Mouse (Mus musculus) liver, embryonic 11.5 days (tissue): ENCODE results near the gene Pparg. TPM values are rescaled to one million over a fixed set of nuclear protein-coding genes. Genes with fewer than 3 reads are reported as not detected.
A peak's percentile ranks its signal among the peaks of the same experiment; 100 is the strongest.

Experiments used
- ATAC-seq: fragments of 200-750 bp; cut with Nextera tagmentation; replicated peaks from 2 replicates; pipeline ENCODE4 v1.8.0; 2017; ENCODE audit warnings: moderate number of reproducible peaks, mild to moderate bottlenecking, moderate TSS enrichment, moderate library complexity; ENCODE audit not compliant: low FRiP score
- DNase-seq: peaks from one replicate; pipeline ENCODE4 v3.0.0-alpha.2; 2017; ENCODE audit warnings: low spot score
- H3K27ac ChIP-seq: fragments of 300-500 bp; sonication (generic); 2 replicates; pipeline ENCODE4 v1.5.1; 2014; ENCODE audit warnings: mild to moderate bottlenecking, low read depth, low read length, control low read depth
- H3K27me3 ChIP-seq: fragments of 300-500 bp; sonication (generic); replicated peaks from 2 replicates; pipeline ENCODE4 v1.6.1; 2014; ENCODE audit warnings: low read length, mixed read lengths; ENCODE audit not compliant: control insufficient read depth, insufficient read depth
- H3K36me3 ChIP-seq: fragments of 300-500 bp; sonication (generic); 2 replicates; pipeline ENCODE4 v1.6.1; 2014; ENCODE audit warnings: mild to moderate bottlenecking, low read length, moderate library complexity, mixed read lengths; ENCODE audit not compliant: control insufficient read depth, insufficient read depth
- H3K4me1 ChIP-seq: fragments of 300-500 bp; sonication (generic); replicated peaks from 2 replicates; pipeline ENCODE4 v1.6.1; 2014; ENCODE audit warnings: low read length, mixed read lengths; ENCODE audit not compliant: control insufficient read depth, insufficient read depth
- H3K4me2 ChIP-seq: fragments of 300-500 bp; sonication (generic); 2 replicates; pipeline ENCODE4 v1.6.1; 2014; ENCODE audit warnings: mild to moderate bottlenecking, control low read depth, moderate library complexity
- H3K4me3 ChIP-seq: fragments of 300-500 bp; sonication (generic); 2 replicates; pipeline ENCODE4 v1.5.1; 2014; ENCODE audit warnings: low read depth, low read length, control low read depth
- H3K9ac ChIP-seq: fragments of 300-500 bp; sonication (generic); 2 replicates; pipeline ENCODE4 v1.6.1; 2014; ENCODE audit warnings: low read depth, low read length, control low read depth
- H3K9me3 ChIP-seq: fragments of 300-500 bp; sonication (generic); 2 replicates; pipeline ENCODE4 v1.6.1; 2016; ENCODE audit warnings: low read length, inconsistent platforms, mixed read lengths; ENCODE audit not compliant: control insufficient read depth
- WGBS: fragments of 180-500 bp; shearing (Covaris S2); extraction: QIAGEN DNeasy Blood & Tissue Kit; methylation state at CpG from one replicate; pipeline ENCODE4 v1.1.7; 2014; 5-methylcytosine and 5-hydroxymethylcytosine counted together
- polyA plus RNA-seq: library from polyadenylated mRNA; unstranded; fragments of >200 nt; fragmentation: Nextera tagmentation; extraction: Ambion mirVana; gene quantifications from 2 replicates; pipeline ENCODE4 v1.2.1, GENCODE M21; 2014

The Pparg gene
- polyA plus RNA-seq, 1 experiment from 2014 or later = 1.2 TPM

DNA sequence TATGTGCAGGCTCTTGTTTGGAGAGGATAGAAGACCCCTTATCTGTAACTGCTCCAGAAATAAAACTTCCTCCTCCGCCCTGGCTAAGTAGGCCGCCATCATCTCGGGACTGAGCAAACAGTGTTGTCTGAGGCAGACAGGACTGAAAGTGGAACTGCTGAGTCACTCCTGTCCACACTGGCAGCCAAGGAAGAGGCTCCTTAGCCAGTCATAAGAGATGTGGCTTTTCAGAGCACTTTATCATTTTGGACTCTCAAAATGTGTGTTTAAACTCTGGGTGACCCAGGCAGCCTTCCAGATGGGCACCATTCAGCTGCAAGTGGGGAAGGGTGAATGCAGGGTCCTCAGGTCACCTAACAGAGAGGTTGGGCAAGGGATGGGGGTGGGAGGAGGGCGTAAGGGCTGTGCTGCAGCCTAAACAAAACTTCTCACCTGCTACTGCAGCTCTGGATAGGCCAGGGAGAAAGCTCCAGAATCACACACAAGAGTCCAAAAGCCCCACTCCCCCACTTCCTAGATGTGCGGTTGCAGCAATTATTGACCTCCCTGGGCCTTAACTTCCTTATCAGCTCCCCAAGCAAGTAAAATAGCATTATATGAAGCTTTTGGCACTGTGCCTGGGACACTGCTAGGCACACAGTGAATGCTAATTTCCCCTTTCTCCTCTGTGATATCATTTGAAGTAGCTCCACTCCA is 119.7 kb downstream of the Pparg start:
- ATAC-seq (peak; percentile 85), DNase-seq (no peak)
- H3K4me2 ChIP-seq = peak overlapping the region; percentile 17

GRCm38 (mm10) chr6:115481018-115481354 is 120.2 kb downstream of the Pparg start:
- no peak overlapping the region for H3K9ac ChIP-seq
- ATAC-seq = no peak
- no peak overlapping the region for H3K4me2 ChIP-seq
- 7% methylated on average over 1 of the region's 1 CpGs for WGBS
- no peak overlapping the region for H3K4me3 ChIP-seq
- no peaks in the 10 kb centered on the region for H3K36me3 ChIP-seq
- peaks cover 18% of the 10 kb centered on the region for H3K4me1 ChIP-seq
- H3K27me3 ChIP-seq = no peaks in the 10 kb centered on the region; the same call in 1 of the 2 replicates
- H3K27ac ChIP-seq = peak overlapping the region; percentile 67; the same call in 1 of the 2 replicates
- no peaks in the 10 kb centered on the region for H3K9me3 ChIP-seq
- DNase-seq = no peak

More for the DNA sequence above, 119.7 kb downstream of the Pparg start:
- Histone ChIP-seq H3K27me3 (no peaks in the 10 kb centered on the region; the same call in 1 of the 2 replicates), H3K27ac (peak overlapping the region; percentile 67), H3K36me3 (no peaks in the 10 kb centered on the region), H3K4me3 (no peak overlapping the region), H3K9me3 (no peaks in the 10 kb centered on the region), H3K9ac (no peak overlapping the region), H3K4me1 (peaks cover 18% of the 10 kb centered on the region)
- 11% methylated on average over 5 of the region's 5 CpGs for WGBS

GRCm38 (mm10) chr6:115481603-115482002 is 120.9 kb downstream of the Pparg start:
- Histone ChIP-seq H3K4me3 (no peak overlapping the region), H3K9me3 (no peaks in the 10 kb centered on the region), H3K9ac (no peak overlapping the region), H3K4me1 (peaks cover 18% of the 10 kb centered on the region), H3K36me3 (no peaks in the 10 kb centered on the region), H3K4me2 (no peak overlapping the region), H3K27ac (no peak overlapping the region), H3K27me3 (no peaks in the 10 kb centered on the region; the same call in 1 of the 2 replicates)
- DNase-seq (no peak), ATAC-seq (no peak)
- WGBS = 44% methylated on average over 3 of the region's 3 CpGs

DNA sequence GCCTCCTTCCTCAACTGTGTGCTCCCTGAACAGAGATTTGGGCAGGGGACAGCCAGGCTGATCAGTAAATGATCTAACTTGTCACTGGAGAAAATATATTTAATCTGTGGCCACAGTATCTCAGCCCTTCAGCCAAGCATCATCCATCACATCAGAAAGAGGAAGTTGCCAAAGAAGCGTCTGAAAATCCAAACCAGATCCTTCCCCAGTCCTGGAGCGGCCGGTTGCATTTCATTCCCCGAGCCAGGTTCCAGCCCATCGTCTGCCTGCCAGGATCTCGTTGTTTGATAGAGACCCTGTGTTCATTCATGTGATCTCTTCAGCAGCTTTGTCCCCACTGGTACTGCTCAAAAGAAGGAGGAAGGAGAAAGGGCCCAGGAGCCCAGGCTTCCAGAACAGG is 124.9 kb downstream of the Pparg start:
- peaks cover 10% of the 10 kb centered on the region for H3K4me1 ChIP-seq
- no peaks in the 10 kb centered on the region for H3K36me3 ChIP-seq
- 42% methylated on average over 6 of the region's 6 CpGs for WGBS
- no peaks in the 10 kb centered on the region; the same call in 1 of the 2 replicates for H3K27me3 ChIP-seq
- ATAC-seq (no peak), DNase-seq (no peak)
- H3K9ac ChIP-seq = no peak overlapping the region
- no peak overlapping the region for H3K4me3 ChIP-seq
- no peak overlapping the region for H3K4me2 ChIP-seq
- H3K9me3 ChIP-seq = no peaks in the 10 kb centered on the region
- H3K27ac ChIP-seq = no peak overlapping the region

DNA sequence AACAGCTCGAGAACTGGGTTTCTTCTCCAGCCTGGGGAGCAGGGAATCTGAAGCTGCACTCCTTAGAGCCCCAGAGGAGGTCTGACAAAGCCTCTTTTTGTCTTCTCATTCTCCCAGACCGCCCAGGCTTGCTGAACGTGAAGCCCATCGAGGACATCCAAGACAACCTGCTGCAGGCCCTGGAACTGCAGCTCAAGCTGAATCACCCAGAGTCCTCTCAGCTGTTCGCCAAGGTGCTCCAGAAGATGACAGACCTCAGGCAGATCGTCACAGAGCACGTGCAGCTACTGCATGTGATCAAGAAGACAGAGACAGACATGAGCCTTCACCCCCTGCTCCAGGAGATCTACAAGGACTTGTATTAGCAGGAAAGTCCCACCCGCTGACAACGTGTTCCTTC is 129.1 kb downstream of the Pparg start:
- WGBS = 78% methylated on average over 9 of the region's 9 CpGs
- Histone ChIP-seq H3K27ac (no peak overlapping the region), H3K4me1 (no peaks in the 10 kb centered on the region), H3K27me3 (no peaks in the 10 kb centered on the region), H3K9ac (no peak overlapping the region), H3K9me3 (no peaks in the 10 kb centered on the region), H3K36me3 (no peaks in the 10 kb centered on the region), H3K4me2 (no peak overlapping the region), H3K4me3 (no peak overlapping the region)
- no peak for ATAC-seq
- DNase-seq = no peak

DNA sequence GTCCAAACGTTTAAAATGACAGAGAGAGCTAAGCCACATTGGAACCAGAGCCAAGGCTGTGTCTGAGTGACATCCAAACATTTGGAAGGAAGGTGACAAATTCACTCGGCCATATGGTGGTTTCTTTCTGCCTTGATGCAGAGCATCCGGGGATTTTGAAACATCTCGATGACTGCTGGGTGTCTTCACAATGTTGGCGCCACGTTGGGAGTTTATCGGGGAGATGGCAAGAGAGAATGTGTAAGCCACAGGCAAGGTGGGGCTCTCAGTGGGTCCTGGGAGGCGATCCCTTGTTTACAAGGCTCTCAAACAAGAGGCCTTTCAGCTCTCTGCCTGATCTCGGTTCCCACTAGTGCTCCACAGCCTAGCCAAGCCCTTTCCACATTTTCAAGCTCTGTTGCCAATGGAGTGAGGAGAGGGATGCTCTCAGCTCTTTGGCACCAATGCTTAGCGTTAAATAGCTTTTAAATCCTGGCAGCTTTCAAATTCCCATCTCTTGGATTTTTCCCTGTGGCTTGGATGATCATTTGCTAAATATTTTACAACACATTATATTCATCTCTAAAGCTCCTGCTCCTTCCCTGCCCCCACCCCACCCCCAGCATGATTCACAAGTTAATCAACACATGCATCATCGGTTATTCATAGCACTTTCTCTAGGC is 132.3 kb downstream of the Pparg start:
- WGBS = 57% methylated on average over 11 of the region's 11 CpGs
- no peak for ATAC-seq
- H3K4me1 ChIP-seq = no peaks in the 10 kb centered on the region
- no peak overlapping the region for H3K4me2 ChIP-seq
- no peak overlapping the region for H3K4me3 ChIP-seq
- H3K27ac ChIP-seq = no peak overlapping the region
- H3K9me3 ChIP-seq = no peaks in the 10 kb centered on the region
- no peak for DNase-seq
- no peaks in the 10 kb centered on the region for H3K36me3 ChIP-seq
- H3K27me3 ChIP-seq = no peaks in the 10 kb centered on the region
- no peak overlapping the region for H3K9ac ChIP-seq

DNA sequence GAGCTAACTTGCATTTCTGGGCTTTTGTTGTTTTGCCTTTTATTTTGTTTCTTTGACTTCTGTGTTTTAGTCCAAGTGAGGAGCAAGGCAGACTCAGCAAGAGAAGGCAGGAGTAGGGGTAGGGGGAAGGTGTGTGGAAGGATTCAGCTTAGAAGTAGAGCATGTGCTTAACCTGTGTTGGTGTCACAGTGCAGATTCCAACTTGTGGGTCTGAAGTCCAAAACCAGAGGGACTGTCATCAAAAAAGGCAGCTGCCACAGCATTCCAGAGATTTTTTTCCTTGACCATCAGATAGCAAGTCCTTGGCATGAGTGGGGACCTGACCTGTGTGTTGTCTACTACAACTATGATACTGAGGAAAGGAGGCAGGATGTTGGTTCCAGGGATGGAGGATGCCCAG is 133.1 kb downstream of the Pparg start:
- Histone ChIP-seq H3K9ac (no peak overlapping the region), H3K36me3 (no peaks in the 10 kb centered on the region), H3K27me3 (no peaks in the 10 kb centered on the region), H3K9me3 (no peaks in the 10 kb centered on the region), H3K4me2 (no peak overlapping the region), H3K4me3 (no peak overlapping the region), H3K4me1 (no peaks in the 10 kb centered on the region), H3K27ac (no peak overlapping the region)
- ATAC-seq (no peak), DNase-seq (no peak)

GRCm38 (mm10) chr6:115499540-115499939 is 138.8 kb downstream of the Pparg start:
- no peaks in the 10 kb centered on the region for H3K27me3 ChIP-seq
- ATAC-seq (no peak), DNase-seq (no peak)
- H3K36me3 ChIP-seq = no peaks in the 10 kb centered on the region
- 83% methylated on average over 14 of the region's 14 CpGs for WGBS
- H3K27ac ChIP-seq = no peak overlapping the region
- no peak overlapping the region for H3K4me2 ChIP-seq
- H3K9ac ChIP-seq = no peak overlapping the region
- H3K4me1 ChIP-seq = peaks cover 2% of the 10 kb centered on the region; the same call in 1 of the 2 replicates
- H3K4me3 ChIP-seq = no peak overlapping the region
- no peaks in the 10 kb centered on the region for H3K9me3 ChIP-seq

DNA sequence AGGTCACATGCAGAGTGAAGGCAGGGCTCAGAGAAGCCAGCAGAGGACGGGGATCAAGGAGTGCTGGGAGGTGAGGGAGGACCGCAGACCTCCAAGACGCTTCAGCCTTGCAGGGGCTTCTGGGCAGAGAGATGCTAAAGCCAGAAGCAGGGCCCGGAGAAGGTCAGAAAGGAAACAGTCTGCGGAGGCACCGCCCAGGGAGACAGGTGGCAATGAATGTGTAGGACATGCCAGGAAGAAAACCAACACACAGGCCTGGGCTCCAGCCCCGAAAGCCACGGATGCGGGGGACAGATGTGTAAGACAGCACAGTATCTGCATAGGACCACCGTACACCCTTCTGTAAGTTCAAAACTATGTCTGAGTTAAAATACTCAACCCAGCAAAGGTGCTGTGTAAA is 139.5 kb downstream of the Pparg start:
- no peaks in the 10 kb centered on the region for H3K36me3 ChIP-seq
- no peak for DNase-seq
- H3K9me3 ChIP-seq = no peaks in the 10 kb centered on the region
- no peaks in the 10 kb centered on the region for H3K27me3 ChIP-seq
- H3K4me3 ChIP-seq = no peak overlapping the region
- WGBS = 84% methylated on average over 10 of the region's 10 CpGs
- peaks cover 2% of the 10 kb centered on the region; the same call in 1 of the 2 replicates for H3K4me1 ChIP-seq
- no peak overlapping the region for H3K4me2 ChIP-seq
- no peak for ATAC-seq
- no peak overlapping the region for H3K27ac ChIP-seq
- H3K9ac ChIP-seq = no peak overlapping the region
